Mouse (Mus musculus): ENCODE data around the gene Ccdc180. TPM values are rescaled to one million over a fixed set of nuclear protein-coding genes. Genes with fewer than 3 reads are reported as not detected.

Ccdc180 gene
- polyA plus RNA-seq (2012; rRNA removed), result 0.28 and 0.31 TPM in 2 replicates

DNA sequence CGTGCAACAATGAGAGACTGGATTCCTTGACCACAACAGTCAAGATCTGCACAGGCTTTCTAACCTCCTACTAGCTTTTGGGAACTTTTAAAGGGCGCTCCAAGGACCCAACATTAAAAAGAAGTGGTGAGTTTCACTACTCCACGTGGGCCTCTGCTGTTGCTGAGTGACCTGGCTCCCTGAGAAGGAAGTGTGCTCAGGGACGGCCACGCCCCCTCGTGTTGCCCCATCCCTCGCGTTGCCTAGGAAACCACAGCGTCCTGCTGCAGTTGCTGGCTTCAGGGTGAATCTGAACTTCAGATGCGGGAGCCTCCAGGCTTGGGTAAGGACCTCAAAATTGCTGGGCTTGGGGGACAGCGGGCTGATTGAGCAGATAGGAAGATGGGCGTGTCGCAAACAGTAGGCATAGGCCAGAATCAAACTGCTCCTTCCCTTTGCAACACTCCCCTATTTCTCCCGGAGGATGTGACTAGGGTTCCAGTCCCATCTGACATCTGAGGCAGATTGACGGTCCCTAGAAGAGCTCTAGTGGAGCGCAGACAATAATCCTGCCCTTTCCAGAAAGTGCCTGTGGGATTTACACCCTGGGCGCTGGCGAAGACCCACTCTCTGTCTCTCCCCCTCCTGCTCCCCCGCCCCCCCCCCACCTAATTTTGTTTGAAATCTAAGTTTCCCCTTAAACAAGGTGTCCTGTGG, at the start of gene Ccdc180:
Gene Ccdc180, plus strand, starts transcription at position 238 of the 696 bp plus-strand sequence.

DNA sequence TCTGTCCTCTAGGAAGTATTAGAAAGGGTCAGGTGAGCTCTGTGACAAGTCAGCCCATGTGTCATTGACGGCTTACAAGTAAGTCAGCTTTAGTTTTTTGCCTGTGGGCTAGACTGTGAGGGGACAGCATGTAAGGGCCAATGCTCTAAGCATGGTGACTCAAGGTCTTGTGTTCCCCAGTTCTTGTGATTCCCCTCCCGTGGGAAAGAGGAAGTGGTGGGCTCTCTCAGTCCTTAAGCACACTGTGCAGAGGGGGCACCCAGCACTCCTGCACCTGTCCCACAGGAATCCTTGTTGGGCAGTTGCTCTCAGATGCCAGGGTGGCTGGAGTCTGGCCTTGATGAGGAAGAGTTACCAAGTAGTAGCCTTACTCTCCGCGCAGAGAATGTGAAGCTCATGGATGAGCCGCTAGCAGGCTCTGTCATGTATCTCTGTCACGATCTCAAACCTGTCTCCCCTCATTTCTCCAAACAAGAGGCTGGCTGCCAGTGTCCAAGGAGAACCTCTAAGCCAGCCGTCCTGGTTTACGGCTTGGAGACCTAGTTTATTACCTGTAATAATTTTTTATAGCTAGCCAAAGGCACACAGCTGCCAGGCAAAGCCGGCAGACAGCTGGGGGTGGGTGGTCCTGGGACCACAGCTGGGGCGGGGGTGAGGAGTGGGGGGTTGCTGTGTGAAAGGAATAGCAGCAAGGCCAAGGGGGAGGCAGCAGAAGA, 41.8 kb upstream of the Ccdc180 start, which contains the start of gene Stra6l:
Gene Stra6l, plus strand, starts transcription at position 556 of the 716 bp plus-strand sequence.

DNA sequence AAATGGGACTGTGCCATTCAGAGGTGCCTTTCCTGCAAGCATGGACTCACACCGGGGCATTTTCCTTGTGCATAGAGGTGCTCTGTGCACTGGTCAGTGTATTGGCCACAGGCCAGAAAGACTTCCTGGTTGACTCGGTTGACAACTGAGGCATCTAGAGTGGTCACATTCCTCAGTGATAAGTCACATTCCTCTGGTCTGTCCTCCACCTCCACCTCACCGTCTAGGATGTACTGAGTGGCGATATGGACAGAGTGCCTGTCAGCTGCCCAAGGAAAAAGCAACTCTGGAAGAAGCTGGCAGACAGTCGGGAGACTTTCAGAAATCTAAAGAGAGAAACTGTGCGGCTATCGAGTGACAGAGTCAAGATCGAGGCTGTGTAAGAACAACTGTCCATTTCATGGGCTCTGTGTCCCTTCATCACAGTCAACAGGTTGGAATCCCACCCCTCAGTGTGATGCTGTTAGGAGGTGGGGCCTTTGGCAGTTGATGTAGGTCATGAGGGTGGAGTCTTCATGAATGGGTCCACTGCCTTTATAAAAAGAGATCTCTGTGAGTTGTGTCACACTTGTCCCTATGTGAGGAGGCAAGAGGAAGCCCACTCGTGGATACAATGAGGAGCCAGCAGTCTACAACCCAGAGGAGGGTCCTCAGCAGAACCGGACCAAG, 74.8 kb downstream of the Ccdc180 start, which contains the start of gene Tdrd7:
Gene Tdrd7, plus strand, starts transcription at position 564 of the 669 bp plus-strand sequence.

Other genes with a start within 250 kb of the Ccdc180 start
- 9.6 and 10.9 TPM in 2 replicates for gene Aldh1b1, start 91.3 kb upstream of the Ccdc180 start, polyA plus RNA-seq (2012; rRNA removed)
- gene Igfbpl1, start 63.4 kb upstream of the Ccdc180 start, polyA plus RNA-seq (2012; rRNA removed), result 268 and 402 TPM in 2 replicates
- gene Stra6l, start 41.6 kb upstream of the Ccdc180 start, polyA plus RNA-seq (2012; rRNA removed), result 2.2 and 3.7 TPM in 2 replicates
- gene Tdrd7, start 75.0 kb downstream of the Ccdc180 start, polyA plus RNA-seq (2012; rRNA removed), result 21.0 and 21.2 TPM in 2 replicates
- gene Tmod1, start 148.6 kb downstream of the Ccdc180 start, polyA plus RNA-seq (2012; rRNA removed), result 0.54 and 2.8 TPM in 2 replicates
- gene Ncbp1, start 248.3 kb downstream of the Ccdc180 start, polyA plus RNA-seq (2012; rRNA removed), result 93.7 and 108 TPM in 2 replicates
- gene Tstd2, start 248.4 kb downstream of the Ccdc180 start, polyA plus RNA-seq (2012; rRNA removed), result 26.6 and 28.9 TPM in 2 replicates